ENCODE assay signal across 27 mouse cellular contexts in genomic region chr5:108104306-108104705, GRCm38 (mm10). TPM values are rescaled to one million over a fixed set of nuclear protein-coding genes. Genes with fewer than 3 reads are reported as not detected.
"Had no signal": no experiment of that assay in that cellular context is flagged by ENCODE, and none has a peak within 500 bp of the region (broad histone marks: within the 10 kb centered on the region; RNA-seq: fewer than 3 reads in every experiment).

No protein-coding gene starts in this region.

- H3K27ac ChIP-seq: embryonic facial prominence, embryonic 10.5 days; embryonic facial prominence, embryonic 12.5 days; embryonic facial prominence, embryonic 13.5 days; embryonic facial prominence, embryonic 15.5 days; forebrain, embryonic 10.5 days; forebrain, embryonic 12.5 days; forebrain, embryonic 13.5 days; forebrain, embryonic 15.5 days; gastrocnemius, adult 2 months; heart, adult 2 months; heart, embryonic 10.5 days had no signal

- H3K4me2 ChIP-seq: embryonic facial prominence, embryonic 12.5 days; embryonic facial prominence, embryonic 13.5 days; embryonic facial prominence, embryonic 15.5 days; forebrain, embryonic 12.5 days; forebrain, embryonic 13.5 days; forebrain, embryonic 15.5 days had no signal

- H3K9ac ChIP-seq: embryonic facial prominence, embryonic 12.5 days; embryonic facial prominence, embryonic 13.5 days; embryonic facial prominence, embryonic 15.5 days; forebrain, embryonic 12.5 days; forebrain, embryonic 13.5 days; forebrain, embryonic 15.5 days; forebrain, postnatal 0 days had no signal

- H3K4me1 ChIP-seq: embryonic facial prominence, embryonic 10.5 days; embryonic facial prominence, embryonic 12.5 days; embryonic facial prominence, embryonic 13.5 days; embryonic facial prominence, embryonic 15.5 days; forebrain, embryonic 10.5 days; forebrain, embryonic 12.5 days; forebrain, embryonic 13.5 days; forebrain, embryonic 15.5 days; heart, embryonic 10.5 days had no signal

- H3K27me3 ChIP-seq: embryonic facial prominence, embryonic 12.5 days; embryonic facial prominence, embryonic 13.5 days; embryonic facial prominence, embryonic 15.5 days; forebrain, embryonic 12.5 days; forebrain, embryonic 13.5 days; forebrain, embryonic 15.5 days had no signal

- H3K9me3 ChIP-seq: embryonic facial prominence, embryonic 10.5 days; embryonic facial prominence, embryonic 12.5 days; embryonic facial prominence, embryonic 13.5 days; embryonic facial prominence, embryonic 15.5 days; forebrain, embryonic 10.5 days; forebrain, embryonic 12.5 days; forebrain, embryonic 13.5 days; forebrain, embryonic 15.5 days; heart, embryonic 10.5 days had no signal

- ATAC-seq: forebrain, embryonic 13.5 days; forebrain, embryonic 14.5 days; forebrain, embryonic 15.5 days; forebrain, embryonic 16.5 days; forebrain, postnatal 0 days had no signal

- DNase-seq: cerebellum, adult 9-10 months; cerebellum, adult 9-11 months; cerebellum, postnatal 10 days; cerebellum, postnatal 14 days; cerebellum, postnatal 25 days; cerebellum, postnatal 36 days; embryo, embryonic 11 days; forebrain, postnatal 0 days; gastrocnemius, adult 2 months; gastrocnemius, postnatal 10 days; gastrocnemius, postnatal 14 days; gastrocnemius, postnatal 25 days; gastrocnemius, postnatal 36 days; heart, adult 18-20 months; heart, adult 2 months had no signal

- H3K4me3 ChIP-seq: embryonic facial prominence, embryonic 10.5 days; embryonic facial prominence, embryonic 12.5 days; embryonic facial prominence, embryonic 13.5 days; embryonic facial prominence, embryonic 15.5 days; erythroblast, embryonic 14.5 days; forebrain, embryonic 10.5 days; forebrain, embryonic 12.5 days; forebrain, embryonic 13.5 days; forebrain, embryonic 15.5 days; gastrocnemius, adult 2 months; heart, adult 2 months; heart, embryonic 10.5 days had no signal

RNA-seq across cellular contexts. Expression of gene Ccdc18, which starts 28.4 kb away (rescaled TPM):
- total RNA-seq: gastrocnemius, adult 2 months had no signal
- polyA plus RNA-seq: heart, adult 2 months had no signal
